Mouse (Mus musculus): ENCODE measurements around the gene Smad9.
A peak's percentile ranks its signal among the peaks of the same experiment; 100 is the strongest.

GRCm38 (mm10) chr3:54797211-54797610 lies 41.8 kb downstream of the Smad9 start:
- TF ChIP-seq CTCF (IDR thresholded peaks at IDR 0.05; ENCODE audit: borderline replicate concordance, extremely low read depth, insufficient read depth, insufficient read length) (peak; percentile 73), POLR2A (IDR thresholded peaks at IDR 0.05; ENCODE audit: borderline replicate concordance, extremely low read depth, insufficient read depth, insufficient read length, poor library complexity, severe bottlenecking) (no peak)
